Mouse (Mus musculus) cerebellum, adult 2 months (tissue): Measurements from ENCODE around the gene Slc5a3.

Experiments
- CTCF ChIP-seq: fragments of 200-500 bp; IDR thresholded peaks from 2 replicates; pipeline ENCODE4 v1.5.1; 2011; ENCODE audit warnings: low read depth, mild to moderate bottlenecking, control low read depth, low read length, moderate library complexity, borderline replicate concordance; ENCODE audit not compliant: insufficient read depth
- POLR2A ChIP-seq: fragments of 200-500 bp; IDR thresholded peaks from 2 replicates; pipeline ENCODE4 v1.6.1; 2011; ENCODE audit warnings: low read length, control low read depth, borderline replicate concordance; ENCODE audit not compliant: insufficient read depth

- TF ChIP-seq POLR2A (no peak), CTCF (no peak)
These were observed 38.7 kb upstream of the Slc5a3 start for GRCm38 (mm10) chr16:92019141-92020118.
